In genomic region chr8:85788341-85788740, GRCm38 (mm10) we compare ENCODE assay signal across 10 mouse cellular contexts.
"Had no signal": no experiment of that assay in that cellular context is flagged by ENCODE, and none has a peak within 500 bp of the region (broad histone marks: within the 10 kb centered on the region; RNA-seq: fewer than 3 reads in every experiment).

No protein-coding gene starts in this region.

- DNase-seq: liver, postnatal 0 days; lung, adult 2 months; lung, postnatal 14 days; lung, postnatal 36 days; right cerebral cortex, postnatal 14 days; thymus, adult 2 months; thymus, postnatal 25 days; thymus, postnatal 4 days had no signal

- ATAC-seq: liver, postnatal 0 days; lung, postnatal 0 days; midbrain, embryonic 15.5 days had no signal
